Mouse (Mus musculus) forebrain, embryonic 12.5 days (tissue): ENCODE data around the gene Minpp1. TPM values are rescaled to one million over a fixed set of nuclear protein-coding genes. Genes with fewer than 3 reads are reported as not detected.

Experiments
- ATAC-seq: fragments of 200-750 bp; cut with Nextera tagmentation; 2 replicates; pipeline ENCODE4 v1.8.0; 2017; ENCODE audit warnings: moderate TSS enrichment; ENCODE audit not compliant: low FRiP score
- H3K27ac ChIP-seq: fragments of 300-500 bp; sonication (generic); 2 replicates; pipeline ENCODE4 v1.5.1; 2016; ENCODE audit warnings: mild to moderate bottlenecking
- H3K27me3 ChIP-seq: fragments of 300-500 bp; sonication (generic); 2 replicates; pipeline ENCODE4 v1.6.1; 2016; ENCODE audit warnings: mild to moderate bottlenecking
- H3K36me3 ChIP-seq: fragments of 300-500 bp; sonication (generic); replicated peaks from 2 replicates; pipeline ENCODE4 v1.6.1; 2016; ENCODE audit warnings: mild to moderate bottlenecking
- H3K4me1 ChIP-seq: fragments of 300-500 bp; sonication (generic); 2 replicates; pipeline ENCODE4 v1.6.1; 2016
- H3K4me2 ChIP-seq: fragments of 300-500 bp; sonication (generic); 2 replicates; pipeline ENCODE4 v1.6.1; 2016; ENCODE audit warnings: mild to moderate bottlenecking, moderate library complexity
- H3K4me3 ChIP-seq: fragments of 300-500 bp; sonication (generic); replicated peaks from 2 replicates; pipeline ENCODE4 v1.5.1; 2016; ENCODE audit warnings: mild to moderate bottlenecking
- H3K9ac ChIP-seq: fragments of 300-500 bp; sonication (generic); 2 replicates; pipeline ENCODE4 v1.6.1; 2016; ENCODE audit warnings: mild to moderate bottlenecking
- H3K9me3 ChIP-seq: fragments of 300-500 bp; sonication (generic); 2 replicates; pipeline ENCODE4 v1.6.1; 2016
- WGBS: fragments of 180-500 bp; shearing (Covaris S2); methylation state at CpG from one replicate; pipeline ENCODE4 v1.1.7; 2016; 5-methylcytosine and 5-hydroxymethylcytosine counted together
- polyA plus RNA-seq: library from polyadenylated mRNA; unstranded; fragments of >200 nt; fragmentation: Nextera tagmentation; extraction: Ambion mirVana; gene quantifications from 2 replicates; pipeline ENCODE4 v1.2.1, GENCODE M21; 2016

Gene Minpp1
- polyA plus RNA-seq, 1 experiment from 2014 or later: 52.5 TPM

- WGBS: 84% methylated on average over 7 of the region's 7 CpGs
- H3K4me3 ChIP-seq: no peak overlapping the region
- H3K27me3 ChIP-seq: no peaks in the 10 kb centered on the region
- H3K27ac ChIP-seq: no peak overlapping the region
- H3K36me3 ChIP-seq: no peaks in the 10 kb centered on the region
- no peak overlapping the region for H3K9ac ChIP-seq
- H3K9me3 ChIP-seq: no peaks in the 10 kb centered on the region
- ATAC-seq: no peak
- no peak overlapping the region for H3K4me2 ChIP-seq
- 0 out of 2 replicates have a peak, but pooled peaks cover 7% of the 10 kb centered on the region for H3K4me1 ChIP-seq
Observed at GRCm38 (mm10) chr19:32532737-32533505, 47.4 kb downstream of the Minpp1 start.

- no peak overlapping the region for H3K4me3 ChIP-seq
- H3K9ac ChIP-seq: no peak overlapping the region
- H3K27ac ChIP-seq: no peak overlapping the region
- H3K36me3 ChIP-seq: no peaks in the 10 kb centered on the region
- no peaks in the 10 kb centered on the region for H3K9me3 ChIP-seq
- H3K27me3 ChIP-seq: no peaks in the 10 kb centered on the region
- no peaks in the 10 kb centered on the region for H3K4me1 ChIP-seq
- no peak overlapping the region for H3K4me2 ChIP-seq
- no peak for ATAC-seq
Observed at GRCm38 (mm10) chr19:32534887-32535286, 49.3 kb downstream of the Minpp1 start.

- Histone ChIP-seq H3K36me3 (no peaks in the 10 kb centered on the region), H3K9ac (no peak overlapping the region), H3K4me3 (no peak overlapping the region), H3K4me2 (no peak overlapping the region), H3K4me1 (no peaks in the 10 kb centered on the region), H3K9me3 (no peaks in the 10 kb centered on the region), H3K27ac (no peak overlapping the region), H3K27me3 (no peaks in the 10 kb centered on the region)
- 89% methylated on average over 9 of the region's 9 CpGs for WGBS
- ATAC-seq: no peak
Observed at GRCm38 (mm10) chr19:32542784-32543490, 57.4 kb downstream of the Minpp1 start.

- ATAC-seq: no peak
Observed at GRCm38 (mm10) chr19:32547396-32547795, 61.8 kb downstream of the Minpp1 start.

GRCm38 (mm10) chr19:32548202-32548601 is 62.6 kb downstream of the Minpp1 start:
- H3K4me1 ChIP-seq: no peaks in the 10 kb centered on the region
- no peak for ATAC-seq
- no peaks in the 10 kb centered on the region for H3K9me3 ChIP-seq

More at GRCm38 (mm10) chr19:32547396-32547795, 61.8 kb downstream of the Minpp1 start:
- H3K4me2 ChIP-seq: no peak overlapping the region
- no peaks in the 10 kb centered on the region for H3K4me1 ChIP-seq
- 89% methylated on average over 3 of the region's 3 CpGs for whole genome bisulfite sequencing
- no peak overlapping the region for H3K9ac ChIP-seq
- no peak overlapping the region for H3K4me3 ChIP-seq
- no peaks in the 10 kb centered on the region for H3K9me3 ChIP-seq
- H3K27ac ChIP-seq: no peak overlapping the region
- no peaks in the 10 kb centered on the region for H3K36me3 ChIP-seq
- no peaks in the 10 kb centered on the region for H3K27me3 ChIP-seq

GRCm38 (mm10) chr19:32550446-32550845 is 64.9 kb downstream of the Minpp1 start:
- Histone ChIP-seq H3K9me3 (no peaks in the 10 kb centered on the region), H3K36me3 (no peaks in the 10 kb centered on the region), H3K4me3 (no peak overlapping the region), H3K27ac (no peak overlapping the region), H3K9ac (no peak overlapping the region), H3K4me2 (no peak overlapping the region), H3K27me3 (no peaks in the 10 kb centered on the region), H3K4me1 (0 out of 2 replicates have a peak, but pooled peaks cover 5% of the 10 kb centered on the region)
- WGBS: 75% methylated on average over 5 of the region's 5 CpGs
- ATAC-seq: no peak

More at GRCm38 (mm10) chr19:32548202-32548601, 62.6 kb downstream of the Minpp1 start:
- Histone ChIP-seq H3K27ac (no peak overlapping the region), H3K9ac (no peak overlapping the region), H3K36me3 (no peaks in the 10 kb centered on the region), H3K4me2 (no peak overlapping the region), H3K27me3 (no peaks in the 10 kb centered on the region), H3K4me3 (no peak overlapping the region)
- 87% methylated on average over 15 of the region's 15 CpGs for WGBS

- Histone ChIP-seq H3K9ac (no peak overlapping the region), H3K4me1 (0 out of 2 replicates have a peak, but pooled peaks cover 7% of the 10 kb centered on the region), H3K4me2 (no peak overlapping the region), H3K36me3 (no peaks in the 10 kb centered on the region), H3K4me3 (no peak overlapping the region), H3K27me3 (no peaks in the 10 kb centered on the region), H3K9me3 (no peaks in the 10 kb centered on the region), H3K27ac (no peak overlapping the region)
- WGBS: 84% methylated on average over 3 of the region's 3 CpGs
- no peak for ATAC-seq
Observed at GRCm38 (mm10) chr19:32551442-32551841, 65.9 kb downstream of the Minpp1 start.

- H3K9ac ChIP-seq: no peak overlapping the region
- 0 out of 2 replicates have a peak, but pooled peaks cover 7% of the 10 kb centered on the region for H3K4me1 ChIP-seq
- H3K9me3 ChIP-seq: no peaks in the 10 kb centered on the region
- no peaks in the 10 kb centered on the region for H3K27me3 ChIP-seq
- H3K4me3 ChIP-seq: no peak overlapping the region
- no peak overlapping the region for H3K4me2 ChIP-seq
- WGBS: 65% methylated on average over 1 of the region's 1 CpGs
- H3K27ac ChIP-seq: no peak overlapping the region
- no peak for ATAC-seq
- no peaks in the 10 kb centered on the region for H3K36me3 ChIP-seq
Observed at GRCm38 (mm10) chr19:32552106-32552505, 66.5 kb downstream of the Minpp1 start.

GRCm38 (mm10) chr19:32553310-32553709 is 67.7 kb downstream of the Minpp1 start:
- Histone ChIP-seq H3K27ac (no peak overlapping the region), H3K9ac (no peak overlapping the region), H3K36me3 (no peaks in the 10 kb centered on the region), H3K27me3 (no peaks in the 10 kb centered on the region), H3K4me1 (0 out of 2 replicates have a peak, but pooled peaks cover 7% of the 10 kb centered on the region), H3K9me3 (no peaks in the 10 kb centered on the region), H3K4me3 (no peak overlapping the region), H3K4me2 (no peak overlapping the region)
- ATAC-seq: no peak
- 75% methylated on average over 3 of the region's 3 CpGs for WGBS

- Histone ChIP-seq H3K4me3 (no peak overlapping the region), H3K27me3 (no peaks in the 10 kb centered on the region), H3K4me2 (no peak overlapping the region), H3K36me3 (no peaks in the 10 kb centered on the region), H3K9ac (no peak overlapping the region), H3K27ac (no peak overlapping the region), H3K9me3 (no peaks in the 10 kb centered on the region), H3K4me1 (0 out of 2 replicates have a peak, but pooled peaks cover 7% of the 10 kb centered on the region)
- ATAC-seq: no peak
- 12% methylated on average over 3 of the region's 3 CpGs for WGBS
Observed at GRCm38 (mm10) chr19:32555257-32555656, 69.7 kb downstream of the Minpp1 start.
